Mouse (Mus musculus) adrenal gland, postnatal 14 days (tissue): Measurements from ENCODE around the gene Glp1r. TPM values are rescaled to one million over a fixed set of nuclear protein-coding genes. Genes with fewer than 3 reads are reported as not detected.
A peak's percentile ranks its signal among the peaks of the same experiment; 100 is the strongest.

Experiments used
- DNase-seq: peaks from one replicate; pipeline ENCODE4 v3.0.0; 2021; ENCODE audit warnings: mixed read lengths
- long read RNA-seq, 2 experiments: library from polyadenylated mRNA; stranded (forward); transcript quantifications; one replicate each; pipeline ENCODE4 v2.0.0; 2021
- total RNA-seq: library from RNA; stranded (reverse); gene quantifications from 2 replicates; pipeline ENCODE4 v1.2.3, GENCODE M21; 2021

Glp1r gene
- 0.19 and 0.26 TPM in 2 replicates for total RNA-seq
- long read RNA-seq, experiment 1: 0 reads
- long read RNA-seq, experiment 2: 0 reads

- peak; percentile 32 for DNase-seq
Observed at GRCm38 (mm10) chr17:30901627-30902026, at the start of gene Glp1r. Gene Glp1r (plus strand): TSS chr17:30901817.

- no peak for DNase-seq
Observed at GRCm38 (mm10) chr17:30852345-30852744, 49.3 kb upstream of the Glp1r start.

- no peak for DNase-seq
Observed at GRCm38 (mm10) chr17:30857347-30857746, 44.3 kb upstream of the Glp1r start.

GRCm38 (mm10) chr17:30858586-30859259, 42.9 kb upstream of the Glp1r start:
- DNase-seq: peak; percentile 53

- no peak for DNase-seq
Observed at GRCm38 (mm10) chr17:30859989-30860585, 41.5 kb upstream of the Glp1r start.

GRCm38 (mm10) chr17:30860606-30861005, 41.0 kb upstream of the Glp1r start:
- no peak for DNase-seq

GRCm38 (mm10) chr17:30866281-30866680, 35.3 kb upstream of the Glp1r start:
- no peak for DNase-seq

- peak; percentile 64 for DNase-seq
Observed at GRCm38 (mm10) chr17:30866966-30867365, 34.7 kb upstream of the Glp1r start.

- DNase-seq: no peak
Observed at GRCm38 (mm10) chr17:30871040-30871439, 30.6 kb upstream of the Glp1r start.

- no peak for DNase-seq
Observed at GRCm38 (mm10) chr17:30874276-30874675, 27.3 kb upstream of the Glp1r start.

- no peak for DNase-seq
Observed at GRCm38 (mm10) chr17:30877456-30877855, 24.2 kb upstream of the Glp1r start.

GRCm38 (mm10) chr17:30878626-30879025, 23.0 kb upstream of the Glp1r start:
- DNase-seq: no peak

- no peak for DNase-seq
Observed at GRCm38 (mm10) chr17:30880391-30880790, 21.2 kb upstream of the Glp1r start.

GRCm38 (mm10) chr17:30881001-30881400, 20.6 kb upstream of the Glp1r start:
- no peak for DNase-seq

- DNase-seq: no peak
Observed at GRCm38 (mm10) chr17:30882206-30882605, 19.4 kb upstream of the Glp1r start.

- no peak for DNase-seq
Observed at GRCm38 (mm10) chr17:30883534-30883933, 18.1 kb upstream of the Glp1r start.

- DNase-seq: no peak
Observed at GRCm38 (mm10) chr17:30892086-30892485, 9.5 kb upstream of the Glp1r start.

GRCm38 (mm10) chr17:30892730-30893129, 8.9 kb upstream of the Glp1r start:
- DNase-seq: no peak

GRCm38 (mm10) chr17:30897075-30897474, 4.5 kb upstream of the Glp1r start:
- no peak for DNase-seq

- no peak for DNase-seq
Observed at GRCm38 (mm10) chr17:30904096-30904495, 2.5 kb downstream of the Glp1r start.

- DNase-seq: no peak
Observed at GRCm38 (mm10) chr17:30907577-30907976, 6.0 kb downstream of the Glp1r start.

- DNase-seq: peak; percentile 82
Observed at GRCm38 (mm10) chr17:30910866-30911731, 9.5 kb downstream of the Glp1r start.

- DNase-seq: no peak
Observed at GRCm38 (mm10) chr17:30911732-30912088, 10.1 kb downstream of the Glp1r start.
